Mouse (Mus musculus) erythroblast, adult 5-6 weeks (primary cell): ENCODE measurements around the gene Hmgb3. TPM values are rescaled to one million over a fixed set of nuclear protein-coding genes. Genes with fewer than 3 reads are reported as not detected.

Experiments used
- ATAC-seq: replicated peaks from 2 replicates; pipeline ENCODE4 v1.8.0; 2016; ENCODE audit warnings: moderate number of reproducible peaks, mild to moderate bottlenecking, moderate TSS enrichment, inconsistent platforms; ENCODE audit not compliant: poor library complexity, low FRiP score, severe bottlenecking
- total RNA-seq, 2 experiments: library from RNA; stranded (forward) in 1 of 2; stranded (reverse) in 1 of 2; fragments of 150-400 nt in 1 of 2; fragments of 200-764, 138-1000 nt in 1 of 2; gene quantifications; 2 replicates each; pipeline versions ENCODE4 v1.2.3 to v1.2.4; 2015 to 2017; ENCODE audit warnings: low replicate concordance in 2 of 2

The Hmgb3 gene
- total RNA-seq, 2 experiments from 2014 or later: 42.1 to 72.8 TPM

- no peak for ATAC-seq
These were observed 17.6 kb downstream of the Hmgb3 start for GRCm38 (mm10) chrX:71573132-71573900.

- no peak for ATAC-seq
These were observed 19.8 kb downstream of the Hmgb3 start for GRCm38 (mm10) chrX:71575550-71575949.

- no peak for ATAC-seq
These were observed 33.5 kb downstream of the Hmgb3 start for GRCm38 (mm10) chrX:71589181-71589580.

- ATAC-seq: peak; percentile 86
These were observed 45.4 kb downstream of the Hmgb3 start for GRCm38 (mm10) chrX:71601052-71601611.

Other genes starting within 250 kb of the Hmgb3 start
- gene Mtmr1, start 191.2 kb upstream of the Hmgb3 start, total RNA-seq (2015; ENCODE audit: low replicate concordance): 8.2 and 53.0 TPM in 2 replicates
- 5.5 and 13.2 TPM in 2 replicates for gene Mtmr1, start 191.2 kb upstream of the Hmgb3 start, total RNA-seq (2017; ENCODE audit: low replicate concordance)
- gene Cd99l2, start 63.1 kb upstream of the Hmgb3 start, total RNA-seq (2015; ENCODE audit: low replicate concordance): 0.77 and 6.1 TPM in 2 replicates
- gene Cd99l2, start 63.1 kb upstream of the Hmgb3 start, total RNA-seq (2017; ENCODE audit: low replicate concordance): 6.3 and 7.0 TPM in 2 replicates
- not detected in 2 replicates for gene Gpr50, start 107.7 kb downstream of the Hmgb3 start, total RNA-seq (2015; ENCODE audit: low replicate concordance)
- gene Gpr50, start 107.7 kb downstream of the Hmgb3 start, total RNA-seq (2017; ENCODE audit: low replicate concordance): 0.56 TPM in 1 of 2 replicates, not detected in the other